Mouse (Mus musculus) midbrain, embryonic 15.5 days (tissue): ENCODE measurements at regions not wholly inside any gene's neighbourhood (a gene's known extent, or its start where the extent isn't known, plus 50 kb on each side); places are given as distances from the start of the nearest gene placed in this dataset.
"Not testable (repeated sequence)": the region's sequence is repeated elsewhere in the genome, so short reads cannot be mapped to it uniquely, and the experiment has no call there.

Source experiments
- ATAC-seq: fragments of 200-750 bp; cut with Nextera tagmentation; replicated peaks from 2 replicates; pipeline ENCODE4 v1.8.0; 2017; ENCODE audit warnings: moderate TSS enrichment
- H3K27ac ChIP-seq: fragments of 300-500 bp; sonication (generic); 2 replicates; pipeline ENCODE4 v1.5.1; 2015; ENCODE audit warnings: mild to moderate bottlenecking, inconsistent platforms
- H3K27me3 ChIP-seq: fragments of 300-500 bp; sonication (generic); replicated peaks from 2 replicates; pipeline ENCODE4 v1.6.1; 2015; ENCODE audit warnings: inconsistent platforms
- H3K36me3 ChIP-seq: fragments of 300-500 bp; sonication (generic); replicated peaks from 2 replicates; pipeline ENCODE4 v1.6.1; 2015; ENCODE audit warnings: inconsistent platforms
- H3K4me1 ChIP-seq: fragments of 300-500 bp; sonication (generic); 2 replicates; pipeline ENCODE4 v1.6.1; 2015; ENCODE audit warnings: inconsistent platforms
- H3K4me2 ChIP-seq: fragments of 300-500 bp; sonication (generic); 2 replicates; pipeline ENCODE4 v1.6.1; 2015; ENCODE audit warnings: inconsistent platforms, mild to moderate bottlenecking, moderate library complexity
- H3K4me3 ChIP-seq: fragments of 300-500 bp; sonication (generic); 2 replicates; pipeline ENCODE4 v1.5.1; 2015; ENCODE audit warnings: mild to moderate bottlenecking, inconsistent platforms
- H3K9ac ChIP-seq: fragments of 300-500 bp; sonication (generic); 2 replicates; pipeline ENCODE4 v1.6.1; 2015; ENCODE audit warnings: mild to moderate bottlenecking, inconsistent platforms
- H3K9me3 ChIP-seq: fragments of 300-500 bp; sonication (generic); 2 replicates; pipeline ENCODE4 v1.6.1; 2016; ENCODE audit warnings: inconsistent platforms
- whole genome bisulfite sequencing: fragments of 180-500 bp; shearing (Covaris S2); methylation state at CpG from one replicate; pipeline ENCODE4 v1.1.7; 2015; ENCODE audit warnings: mixed read lengths; 5-methylcytosine and 5-hydroxymethylcytosine counted together

GRCm38 (mm10) chr1:147175350-147175749 is 680.8 kb downstream of the Brinp3 start:
- Histone ChIP-seq H3K9ac (no peak overlapping the region), H3K27me3 (no peaks in the 10 kb centered on the region), H3K27ac (no peak overlapping the region), H3K4me2 (no peak overlapping the region), H3K4me1 (no peaks in the 10 kb centered on the region), H3K4me3 (no peak overlapping the region), H3K9me3 (no peaks in the 10 kb centered on the region), H3K36me3 (no peaks in the 10 kb centered on the region)
- no peak for ATAC-seq
- WGBS: 81% methylated on average over 1 of the region's 1 CpGs

- Histone ChIP-seq H3K9ac (no peak overlapping the region), H3K36me3 (no peaks in the 10 kb centered on the region), H3K4me2 (no peak overlapping the region), H3K27ac (no peak overlapping the region), H3K9me3 (no peaks in the 10 kb centered on the region), H3K4me1 (no peaks in the 10 kb centered on the region), H3K27me3 (no peaks in the 10 kb centered on the region), H3K4me3 (no peak overlapping the region)
- ATAC-seq: peak; percentile 77
- 60% methylated on average over 1 of the region's 1 CpGs for WGBS
Observed at GRCm38 (mm10) chr1:147186799-147187198, 692.2 kb downstream of the Brinp3 start.

GRCm38 (mm10) chr1:147187251-147188025 is 692.9 kb downstream of the Brinp3 start:
- no peaks in the 10 kb centered on the region for H3K9me3 ChIP-seq
- H3K27me3 ChIP-seq: no peaks in the 10 kb centered on the region
- H3K4me2 ChIP-seq: no peak overlapping the region
- WGBS: 45% methylated on average over 6 of the region's 6 CpGs
- no peaks in the 10 kb centered on the region for H3K4me1 ChIP-seq
- no peak overlapping the region for H3K27ac ChIP-seq
- no peak overlapping the region for H3K9ac ChIP-seq
- peak; percentile 81; the same call in 1 of the 2 replicates for ATAC-seq
- H3K4me3 ChIP-seq: no peak overlapping the region
- H3K36me3 ChIP-seq: no peaks in the 10 kb centered on the region

- not testable (repeated sequence) for H3K4me3 ChIP-seq, H3K27ac ChIP-seq
Observed at GRCm38 (mm10) chr1:147199959-147200358, 705.4 kb downstream of the Brinp3 start.

GRCm38 (mm10) chr1:147214890-147215289 is 720.3 kb downstream of the Brinp3 start:
- ATAC-seq, H3K27me3 ChIP-seq, H3K27ac ChIP-seq, H3K9me3 ChIP-seq, H3K4me3 ChIP-seq, H3K4me1 ChIP-seq, H3K36me3 ChIP-seq, H3K9ac ChIP-seq, H3K4me2 ChIP-seq: not testable (repeated sequence)
- WGBS: 83% methylated on average over 7 of the region's 7 CpGs

More at GRCm38 (mm10) chr1:147199959-147200358, 705.4 kb downstream of the Brinp3 start:
- H3K4me2 ChIP-seq, H3K27me3 ChIP-seq, H3K9me3 ChIP-seq, H3K4me1 ChIP-seq, H3K9ac ChIP-seq, H3K36me3 ChIP-seq, ATAC-seq: not testable (repeated sequence)
- 88% methylated on average over 2 of the region's 2 CpGs for WGBS

GRCm38 (mm10) chr1:147217965-147218364 is 723.4 kb downstream of the Brinp3 start:
- H3K27ac ChIP-seq: no peak overlapping the region
- 60% methylated on average over 2 of the region's 2 CpGs for WGBS
- H3K27me3 ChIP-seq: no peaks in the 10 kb centered on the region
- no peak overlapping the region for H3K9ac ChIP-seq
- no peaks in the 10 kb centered on the region for H3K36me3 ChIP-seq
- no peaks in the 10 kb centered on the region for H3K4me1 ChIP-seq
- no peak overlapping the region for H3K4me2 ChIP-seq
- H3K9me3 ChIP-seq: no peaks in the 10 kb centered on the region
- no peak for ATAC-seq
- no peak overlapping the region for H3K4me3 ChIP-seq

- Histone ChIP-seq H3K36me3 (no peaks in the 10 kb centered on the region), H3K4me1 (no peaks in the 10 kb centered on the region), H3K27me3 (no peaks in the 10 kb centered on the region), H3K4me3 (no peak overlapping the region), H3K9ac (no peak overlapping the region), H3K27ac (no peak overlapping the region), H3K9me3 (no peaks in the 10 kb centered on the region), H3K4me2 (no peak overlapping the region)
- no peak for ATAC-seq
- WGBS: 93% methylated on average over 2 of the region's 2 CpGs
Observed at GRCm38 (mm10) chr1:147219438-147219837, 724.9 kb downstream of the Brinp3 start.

- H3K9me3 ChIP-seq: no peaks in the 10 kb centered on the region
- 69% methylated on average over 3 of the region's 3 CpGs for WGBS
- H3K36me3 ChIP-seq: no peaks in the 10 kb centered on the region
- H3K4me1 ChIP-seq: no peaks in the 10 kb centered on the region
- no peak overlapping the region for H3K27ac ChIP-seq
- no peaks in the 10 kb centered on the region for H3K27me3 ChIP-seq
- H3K4me2 ChIP-seq: no peak overlapping the region
- no peak for ATAC-seq
- no peak overlapping the region for H3K9ac ChIP-seq
- H3K4me3 ChIP-seq: no peak overlapping the region
Observed at GRCm38 (mm10) chr1:147223232-147223925, 728.8 kb downstream of the Brinp3 start.

GRCm38 (mm10) chr1:147237565-147237964 is 743.0 kb downstream of the Brinp3 start:
- Histone ChIP-seq H3K36me3 (no peaks in the 10 kb centered on the region), H3K27me3 (no peaks in the 10 kb centered on the region), H3K9ac (no peak overlapping the region), H3K4me3 (no peak overlapping the region), H3K4me1 (no peaks in the 10 kb centered on the region), H3K27ac (no peak overlapping the region), H3K9me3 (no peaks in the 10 kb centered on the region), H3K4me2 (no peak overlapping the region)
- no peak for ATAC-seq
- 70% methylated on average over 3 of the region's 3 CpGs for WGBS

- Histone ChIP-seq H3K4me1 (no peaks in the 10 kb centered on the region), H3K36me3 (no peaks in the 10 kb centered on the region), H3K4me3 (no peak overlapping the region), H3K27me3 (no peaks in the 10 kb centered on the region), H3K9ac (no peak overlapping the region), H3K9me3 (no peaks in the 10 kb centered on the region), H3K4me2 (no peak overlapping the region), H3K27ac (no peak overlapping the region)
- no peak for ATAC-seq
- WGBS: 76% methylated on average over 3 of the region's 3 CpGs
Observed at GRCm38 (mm10) chr1:147239108-147239507, 744.5 kb downstream of the Brinp3 start.

GRCm38 (mm10) chr1:147273324-147273723 is 778.8 kb downstream of the Brinp3 start:
- Histone ChIP-seq H3K27me3 (no peaks in the 10 kb centered on the region), H3K36me3 (no peaks in the 10 kb centered on the region), H3K4me2 (no peak overlapping the region), H3K27ac (no peak overlapping the region), H3K4me3 (no peak overlapping the region), H3K9me3 (no peaks in the 10 kb centered on the region), H3K4me1 (no peaks in the 10 kb centered on the region), H3K9ac (no peak overlapping the region)
- 97% methylated on average over 1 of the region's 1 CpGs for WGBS
- ATAC-seq: no peak

- no peaks in the 10 kb centered on the region for H3K27me3 ChIP-seq
- no peak overlapping the region for H3K9ac ChIP-seq
- no peak overlapping the region for H3K4me2 ChIP-seq
- H3K36me3 ChIP-seq: no peaks in the 10 kb centered on the region
- ATAC-seq: no peak
- no peak overlapping the region for H3K27ac ChIP-seq
- no peaks in the 10 kb centered on the region for H3K4me1 ChIP-seq
- 82% methylated on average over 3 of the region's 3 CpGs for WGBS
- H3K9me3 ChIP-seq: no peaks in the 10 kb centered on the region
- no peak overlapping the region for H3K4me3 ChIP-seq
Observed at GRCm38 (mm10) chr1:147291119-147291518, 796.6 kb downstream of the Brinp3 start.

GRCm38 (mm10) chr1:147309246-147309645 is 814.7 kb downstream of the Brinp3 start:
- Histone ChIP-seq H3K9me3 (no peaks in the 10 kb centered on the region), H3K4me1 (no peaks in the 10 kb centered on the region), H3K36me3 (no peaks in the 10 kb centered on the region), H3K4me2 (no peak overlapping the region), H3K27me3 (no peaks in the 10 kb centered on the region), H3K4me3 (no peak overlapping the region), H3K9ac (no peak overlapping the region), H3K27ac (no peak overlapping the region)
- 53% methylated on average over 1 of the region's 1 CpGs for WGBS
- no peak for ATAC-seq
